Mouse (Mus musculus) layer of hippocampus, adult 2 months (tissue): Measurements from ENCODE around the gene Exoc2. TPM values are rescaled to one million over a fixed set of nuclear protein-coding genes. Genes with fewer than 3 reads are reported as not detected.

Experiments used
- DNase-seq, 2 experiments: peaks; one replicate each; pipeline ENCODE4 v3.0.0; 2022; ENCODE audit warnings: low spot score in 2 of 2
- H3K27ac ChIP-seq: fragments of 200-600 bp; 2 replicates; pipeline ENCODE4 v1.8.1; 2022
- H3K4me3 ChIP-seq: fragments of 200-600 bp; 2 replicates; pipeline ENCODE4 v1.8.1; 2022; ENCODE audit warnings: mild to moderate bottlenecking
- CTCF ChIP-seq: fragments of 200-600 bp; conservative IDR thresholded peaks from 2 replicates; pipeline ENCODE4 v1.8.1; 2022; ENCODE audit warnings: antibody characterized with exemption, mild to moderate bottlenecking, moderate library complexity
- total RNA-seq, 2 experiments: library from RNA; stranded (reverse); gene quantifications; 2 replicates each; pipeline ENCODE4 v1.2.3; 2021

Exoc2 gene
- total RNA-seq, 2 experiments from 2014 or later: 41.2 to 44.1 TPM

DNA sequence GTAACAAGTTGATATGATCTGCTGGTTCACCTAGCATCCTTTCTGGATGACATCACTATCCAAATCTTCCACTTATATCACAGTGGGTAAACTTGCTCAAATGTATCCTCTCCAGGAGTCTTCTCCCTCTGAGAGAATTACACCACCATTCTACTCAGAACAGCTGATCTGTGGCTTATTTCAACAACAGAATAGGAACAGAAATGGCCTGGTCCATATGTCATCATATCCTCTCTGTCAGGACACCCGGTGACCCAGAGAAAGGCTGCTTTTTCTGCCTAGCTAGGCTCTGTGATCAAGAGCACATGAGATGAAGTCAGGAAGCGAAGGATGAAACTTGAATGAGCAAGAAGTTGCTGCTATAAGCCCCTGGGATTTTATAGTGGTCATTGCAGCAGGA is 13.8 kb upstream of the Exoc2 start:
- no peak for DNase-seq
- Histone ChIP-seq H3K27ac (no peak overlapping the region), H3K4me3 (no peak overlapping the region)
- TF ChIP-seq CTCF: no peak

DNA sequence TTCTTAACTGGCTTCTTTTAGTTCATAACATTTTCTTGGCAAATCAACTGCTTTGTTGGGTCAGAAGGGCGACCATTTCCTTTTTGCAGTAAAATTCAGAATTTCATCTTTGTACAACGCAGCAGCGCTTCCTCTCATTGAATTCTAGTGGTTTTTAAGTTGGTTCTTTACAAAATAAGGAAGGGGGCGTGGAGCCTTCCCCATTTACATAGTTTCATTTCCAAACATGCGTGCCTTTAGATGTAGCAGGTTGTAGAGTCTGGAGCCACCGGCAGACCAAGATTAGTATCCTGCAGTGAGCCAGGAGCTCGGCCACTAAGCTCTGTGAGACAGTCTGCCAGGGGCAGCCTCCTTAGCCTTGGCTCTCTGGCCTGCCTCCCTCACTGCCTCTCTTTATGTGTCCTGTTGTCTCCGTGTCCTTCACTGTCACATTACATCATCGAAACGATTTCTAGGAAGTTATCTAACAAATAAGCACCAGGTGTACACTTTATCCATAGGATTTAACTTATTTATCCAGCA is 13.1 kb upstream of the Exoc2 start:
- peak overlapping the region; percentile 82 for H3K27ac ChIP-seq
- no peak for DNase-seq
- no peak for TF ChIP-seq CTCF
- no peak overlapping the region; the same call in 1 of the 2 replicates for H3K4me3 ChIP-seq

DNA sequence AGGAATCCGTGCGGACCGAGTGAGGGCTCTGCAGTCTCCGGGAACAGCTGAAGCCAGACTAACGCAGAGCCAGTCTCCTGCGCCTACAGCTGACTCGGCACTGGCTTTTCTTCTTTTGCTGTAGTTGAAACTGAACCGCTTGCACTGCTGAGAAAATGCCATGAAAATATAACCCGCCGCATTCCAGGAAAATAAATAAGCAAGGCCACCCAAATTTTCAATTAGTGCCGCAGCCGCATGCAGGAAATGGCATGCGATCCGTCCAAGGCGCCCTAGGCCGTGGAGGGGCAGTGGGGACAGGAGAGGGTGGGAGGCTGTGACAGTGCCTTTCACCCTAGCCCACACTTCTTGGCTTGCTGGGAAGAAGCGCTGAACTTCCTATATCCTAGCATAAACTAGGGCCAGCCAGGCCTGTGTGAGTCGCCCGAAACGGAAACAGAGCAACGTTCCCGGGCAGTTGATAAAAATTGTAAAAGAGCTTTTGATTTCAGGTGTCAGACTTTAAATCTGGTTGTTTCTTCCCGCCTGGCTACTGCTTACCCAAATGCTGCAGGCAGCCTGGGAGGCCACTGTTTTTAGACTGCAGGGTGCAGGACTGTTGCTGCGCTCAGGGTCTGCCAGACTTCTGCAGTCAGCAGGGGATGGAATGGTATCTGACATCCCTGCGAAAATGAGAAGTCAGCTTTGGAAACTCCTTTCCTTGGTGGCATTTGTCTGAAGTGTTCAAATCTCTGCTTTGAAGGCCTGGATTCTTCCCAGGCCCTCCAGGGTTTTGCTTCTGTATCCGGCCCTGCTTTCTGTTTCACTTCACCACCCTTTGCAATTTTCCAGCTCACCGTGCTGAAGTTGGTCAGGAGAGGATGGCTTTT is 11.9 kb upstream of the Exoc2 start:
- Histone ChIP-seq H3K27ac (peak overlapping the region; percentile 82), H3K4me3 (peak overlapping the region; percentile 52)
- no peak for DNase-seq
- TF ChIP-seq CTCF: no peak

DNA sequence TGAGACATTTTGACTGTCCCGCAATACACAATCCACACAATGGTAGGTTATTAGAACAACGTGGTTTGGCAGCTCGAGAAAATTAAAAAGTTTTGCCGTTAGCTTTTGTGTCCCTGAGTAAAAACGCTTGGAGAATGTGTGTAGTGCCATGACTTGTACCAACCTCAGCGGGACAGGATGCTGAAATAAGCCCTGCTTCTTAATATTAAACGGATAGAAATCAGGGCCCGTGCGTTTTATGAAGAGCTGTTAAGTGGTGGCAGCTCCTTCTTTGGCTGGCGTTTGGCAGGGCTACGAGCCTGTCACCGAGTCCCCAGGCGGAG is 11.3 kb upstream of the Exoc2 start:
- peak in 1 of 2 experiments; percentile 31 for DNase-seq
- Histone ChIP-seq H3K4me3 (peak overlapping the region; percentile 52), H3K27ac (peak overlapping the region; percentile 82)
- TF ChIP-seq CTCF: no peak

DNA sequence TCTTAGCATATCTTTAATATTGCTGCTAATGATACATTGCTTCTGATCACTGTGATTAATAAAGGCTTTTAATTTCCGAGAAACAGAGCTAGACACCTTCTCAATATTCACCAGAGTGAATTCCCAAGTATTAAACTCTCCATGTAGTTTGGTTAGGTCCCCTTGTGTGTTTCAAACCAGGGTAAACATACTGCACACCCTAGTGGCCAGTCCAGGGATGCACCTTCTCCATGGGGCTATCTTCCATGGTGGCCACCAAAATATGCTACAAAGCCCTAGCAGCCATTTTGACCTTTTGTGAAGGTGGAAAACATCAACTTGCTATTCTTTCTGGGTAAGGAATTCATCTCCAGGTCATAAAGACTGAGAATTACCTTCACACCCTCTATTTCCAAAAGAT is 7.8 kb upstream of the Exoc2 start:
- Histone ChIP-seq H3K4me3 (no peak overlapping the region), H3K27ac (no peak overlapping the region)
- peak; percentile 87 for TF ChIP-seq CTCF
- DNase-seq: peak in 1 of 2 experiments; percentile 45

DNA sequence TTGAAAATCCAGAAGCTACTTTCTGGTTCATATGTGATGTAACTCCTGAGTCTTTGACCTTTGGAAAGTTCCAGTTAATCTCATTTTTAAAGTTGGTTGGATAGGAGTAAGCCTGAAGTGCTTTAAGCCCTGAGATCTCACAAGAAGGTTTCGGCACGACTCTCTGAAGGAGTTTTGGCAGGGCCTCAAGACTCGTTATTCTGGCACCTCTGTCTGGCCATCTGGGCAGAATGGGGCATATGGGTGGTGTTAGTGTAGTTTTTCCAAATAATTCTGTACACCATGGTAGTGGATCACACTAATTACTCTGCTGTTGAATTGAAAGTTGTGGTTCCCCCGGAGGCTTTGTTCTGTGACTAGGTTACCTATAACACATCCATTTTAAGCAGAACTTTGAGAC is 4.3 kb upstream of the Exoc2 start:
- H3K27ac ChIP-seq: no peak overlapping the region
- H3K4me3 ChIP-seq: no peak overlapping the region
- DNase-seq: no peak
- no peak for TF ChIP-seq CTCF

DNA sequence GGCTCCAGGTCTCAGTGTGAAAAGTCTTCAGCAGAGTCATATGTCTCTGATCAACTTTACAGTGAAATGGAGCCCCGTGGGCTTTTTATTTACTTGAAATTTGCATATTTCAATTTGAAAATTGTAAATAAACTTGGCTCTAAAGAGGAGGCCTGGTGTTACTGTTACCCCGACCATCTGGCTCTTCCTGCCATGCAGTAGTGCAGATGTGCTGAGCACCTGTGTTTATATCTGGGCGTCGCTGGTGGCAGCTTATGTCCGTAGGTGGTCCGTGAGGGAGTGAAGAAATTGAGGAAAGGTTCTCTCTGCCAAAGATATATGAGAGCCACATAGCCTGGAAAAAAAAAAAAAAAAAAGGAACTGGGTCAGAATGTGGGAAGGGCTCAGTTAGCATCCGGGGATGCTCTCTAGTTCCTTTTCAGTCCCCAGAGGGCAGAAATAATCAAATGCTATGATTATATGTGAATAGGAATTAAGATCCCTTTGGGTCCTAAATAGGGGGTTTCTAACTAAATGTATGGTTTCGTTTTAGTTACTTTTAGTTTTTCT is 2.7 kb upstream of the Exoc2 start:
- Histone ChIP-seq H3K27ac (no peak overlapping the region), H3K4me3 (no peak overlapping the region)
- no peak for DNase-seq
- TF ChIP-seq CTCF: no peak

DNA sequence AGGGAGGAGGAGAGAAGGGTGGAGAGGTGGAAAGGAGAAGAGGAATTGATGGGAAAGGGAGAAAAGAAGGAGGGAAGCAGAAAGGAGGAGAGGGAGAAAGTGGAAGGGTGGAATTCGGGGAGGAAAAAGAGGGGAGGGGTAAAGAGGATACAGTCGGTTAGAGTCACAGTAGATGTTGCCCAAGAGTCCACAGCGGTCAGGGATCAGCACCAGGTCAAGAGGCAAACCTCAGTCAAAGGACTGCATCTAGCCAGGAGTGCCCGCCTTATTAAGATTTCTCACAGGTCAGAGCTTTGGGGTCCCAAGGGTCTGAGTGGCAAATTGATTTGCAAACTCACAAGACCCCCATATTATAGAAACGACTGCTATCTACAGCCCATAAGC is 346 bp upstream of the Exoc2 start:
- no peak for DNase-seq
- Histone ChIP-seq H3K4me3 (peak overlapping the region; percentile 97), H3K27ac (peak overlapping the region; percentile 80)
- no peak for TF ChIP-seq CTCF

DNA sequence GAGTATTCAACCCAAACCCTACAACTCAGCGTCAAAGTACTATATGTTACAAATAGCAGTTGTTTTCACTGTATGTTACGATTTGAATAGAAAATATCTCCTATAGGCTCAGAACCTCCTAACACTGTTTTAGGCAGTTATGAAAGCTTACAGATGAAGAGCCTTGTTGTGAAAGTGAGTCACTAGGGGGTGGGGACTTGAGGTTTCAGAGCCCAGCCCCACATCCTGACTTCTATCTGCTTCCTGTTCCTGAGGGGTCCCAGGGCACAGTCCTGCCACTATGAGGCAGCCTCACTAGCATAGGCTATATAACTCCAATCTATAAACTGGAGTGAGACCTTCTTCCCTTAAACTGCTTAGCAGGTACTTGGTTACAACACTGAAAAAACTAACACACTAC is 1.8 kb downstream of the Exoc2 start:
- TF ChIP-seq CTCF: no peak
- no peak for DNase-seq
- no peak overlapping the region for H3K4me3 ChIP-seq
- H3K27ac ChIP-seq: no peak overlapping the region

DNA sequence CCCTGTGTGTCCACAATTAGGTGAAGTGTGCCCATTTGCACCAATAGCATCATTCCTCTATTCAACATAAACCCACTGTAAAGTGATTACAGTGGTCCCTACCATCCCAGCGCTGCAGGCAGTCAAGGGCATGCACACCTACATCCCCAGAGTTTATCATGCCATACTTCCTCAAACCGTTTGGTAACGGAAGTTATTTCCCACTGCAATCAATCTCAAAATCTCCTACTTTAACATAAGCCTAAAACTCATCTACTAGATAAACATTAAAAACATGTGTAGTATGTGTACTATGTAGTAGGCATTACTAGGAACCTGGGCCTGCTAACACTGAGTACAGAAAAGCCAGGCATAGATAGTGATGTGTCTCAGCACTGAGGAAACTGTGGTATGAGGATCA is 2.8 kb downstream of the Exoc2 start:
- H3K27ac ChIP-seq: no peak overlapping the region
- H3K4me3 ChIP-seq: no peak overlapping the region
- no peak for DNase-seq
- TF ChIP-seq CTCF: no peak

DNA sequence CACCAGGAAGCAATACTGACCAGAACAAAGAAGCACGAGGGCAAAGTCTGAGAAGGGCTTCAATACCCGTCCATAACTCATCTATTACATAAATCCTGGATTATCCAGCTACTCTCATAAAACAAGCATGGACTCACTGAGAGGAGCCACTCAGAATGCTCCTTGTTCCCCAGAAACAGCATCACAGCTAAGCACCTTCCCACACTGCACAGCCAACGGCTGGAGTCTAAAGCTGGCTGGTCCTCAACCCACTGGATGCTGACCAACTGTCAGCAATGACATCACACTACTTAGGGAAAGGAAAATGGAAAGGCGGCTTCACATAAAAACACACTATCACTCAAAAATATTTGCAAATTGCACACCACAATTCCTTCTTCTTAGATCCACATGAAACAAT is 5.6 kb downstream of the Exoc2 start:
- Histone ChIP-seq H3K4me3 (no peak overlapping the region), H3K27ac (no peak overlapping the region)
- DNase-seq: no peak
- TF ChIP-seq CTCF: no peak

DNA sequence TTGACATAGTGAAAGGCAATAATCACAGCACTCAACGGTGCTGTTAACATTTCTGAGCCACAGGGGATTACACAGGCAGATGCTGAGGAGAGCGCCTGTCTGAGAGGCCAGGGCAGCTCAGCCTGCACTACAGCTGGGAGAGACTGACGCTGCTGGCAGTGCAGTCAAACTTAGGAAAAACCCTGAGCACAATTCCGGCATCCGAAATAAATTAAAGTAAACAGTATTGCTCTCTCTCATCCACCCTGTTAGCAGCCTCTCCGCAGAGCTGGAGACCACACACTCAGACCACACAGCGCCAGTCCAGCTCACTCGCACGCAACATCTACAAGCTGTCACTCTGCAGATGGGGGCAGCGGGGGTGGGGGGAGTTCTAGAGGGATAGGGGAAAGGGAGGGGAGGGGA is 7.4 kb downstream of the Exoc2 start:
- peak overlapping the region; percentile 43; the same call in 1 of the 2 replicates for H3K27ac ChIP-seq
- no peak for TF ChIP-seq CTCF
- no peak for DNase-seq
- H3K4me3 ChIP-seq: peak overlapping the region; percentile 10; the same call in 1 of the 2 replicates

DNA sequence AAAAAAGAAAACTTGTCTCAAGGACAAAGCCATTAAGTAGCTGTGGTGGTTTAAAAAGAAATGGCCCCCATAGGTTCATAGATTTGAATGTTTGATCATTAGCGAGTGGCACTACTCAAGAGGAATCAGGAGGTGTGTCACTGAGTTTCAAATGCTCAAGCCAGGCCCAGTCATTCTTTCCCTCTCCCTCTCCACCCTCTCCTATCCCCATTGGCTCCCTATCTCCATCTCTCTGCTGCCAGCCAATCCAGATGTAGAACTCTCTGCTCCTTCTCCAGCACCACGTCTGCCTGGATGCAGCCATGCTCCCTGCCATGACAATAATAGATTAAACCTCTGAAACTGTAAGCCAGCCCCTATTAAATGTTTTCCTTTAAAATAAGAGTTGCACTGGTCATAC is 12.0 kb downstream of the Exoc2 start:
- Histone ChIP-seq H3K27ac (no peak overlapping the region), H3K4me3 (no peak overlapping the region)
- no peak for TF ChIP-seq CTCF
- no peak for DNase-seq

DNA sequence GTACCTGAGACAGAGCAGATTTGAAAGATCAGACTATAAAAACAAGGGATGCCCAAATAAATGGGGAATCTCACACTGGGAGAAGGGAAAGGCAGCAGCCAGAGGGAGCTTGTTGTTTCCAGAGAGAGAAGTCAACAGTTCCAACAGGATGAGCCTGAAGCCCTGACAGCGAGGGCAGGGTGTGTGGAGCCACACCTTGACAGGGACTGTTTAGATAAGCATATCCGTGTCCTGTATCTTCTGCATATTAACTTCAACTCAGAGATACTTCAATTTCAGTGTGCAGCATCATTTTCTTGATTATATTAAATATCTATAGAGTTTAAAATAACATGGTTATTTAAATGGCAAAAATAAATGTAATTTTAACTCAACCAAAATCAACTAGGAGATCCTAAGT is 13.2 kb downstream of the Exoc2 start:
- no peak overlapping the region for H3K4me3 ChIP-seq
- DNase-seq: no peak
- H3K27ac ChIP-seq: no peak overlapping the region
- TF ChIP-seq CTCF: no peak
